Mouse (Mus musculus): ENCODE data around the gene Ajm1. TPM values are rescaled to one million over a fixed set of nuclear protein-coding genes. Genes with fewer than 3 reads are reported as not detected.

Gene Ajm1
- polyA plus RNA-seq, 1 experiment from 2014 or later: 18.9 TPM

DNA sequence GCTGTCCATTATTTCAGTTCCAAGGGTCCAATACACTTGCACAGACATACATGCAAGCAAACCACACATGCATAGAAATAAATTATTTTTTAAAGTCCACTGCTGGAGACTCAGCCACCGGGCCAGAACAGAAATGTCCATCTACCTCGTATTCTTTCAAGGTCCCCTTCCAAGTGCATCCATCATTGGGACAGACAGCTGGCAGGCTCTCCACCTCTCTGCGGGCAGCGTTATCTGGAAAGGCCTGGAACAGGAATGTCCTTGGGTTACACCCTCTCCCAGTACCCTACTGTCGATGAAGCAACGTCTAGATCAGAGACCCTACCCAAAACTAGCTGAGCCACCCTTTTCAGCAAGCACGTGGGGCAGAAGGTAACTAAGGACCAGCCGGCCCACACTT lies 45.0 kb downstream of the Ajm1 start:
- 93% methylated on average over 8 of the region's 8 CpGs for WGBS
- Histone ChIP-seq H3K27me3 (replicated peaks) (no peaks in the 10 kb centered on the region), H3K4me1 (no peaks in the 10 kb centered on the region), H3K9ac (replicated peaks) (no peak overlapping the region), H3K9me3 (replicated peaks) (no peaks in the 10 kb centered on the region), H3K36me3 (peaks cover 12% of the 10 kb centered on the region), H3K4me2 (no peak overlapping the region), H3K27ac (replicated peaks) (no peak overlapping the region), H3K4me3 (replicated peaks) (no peak overlapping the region)
- ATAC-seq (ENCODE audit: low FRiP score): no peak

DNA sequence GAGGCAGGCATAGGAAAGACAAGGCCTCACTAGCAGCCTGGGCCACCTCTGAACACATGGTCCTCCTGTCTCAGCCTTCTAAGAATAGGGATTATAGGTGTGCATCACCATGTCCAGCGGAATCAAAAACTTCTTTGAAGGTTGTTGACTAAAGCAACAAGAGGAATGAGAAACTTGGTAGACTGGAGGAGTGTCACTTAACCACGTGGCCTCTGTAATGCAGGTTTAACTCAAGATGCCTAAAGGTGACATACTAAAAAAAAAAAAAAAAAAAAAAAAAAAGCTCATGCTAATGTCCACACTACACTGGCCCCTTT lies 46.7 kb downstream of the Ajm1 start:
- H3K9me3 ChIP-seq (replicated peaks): no peaks in the 10 kb centered on the region
- no peaks in the 10 kb centered on the region for H3K27me3 ChIP-seq (replicated peaks)
- WGBS: 95% methylated on average over 2 of the region's 2 CpGs
- no peaks in the 10 kb centered on the region for H3K4me1 ChIP-seq
- H3K27ac ChIP-seq (replicated peaks): no peak overlapping the region
- no peak for ATAC-seq (ENCODE audit: low FRiP score)
- peaks cover 13% of the 10 kb centered on the region for H3K36me3 ChIP-seq
- H3K4me3 ChIP-seq (replicated peaks): no peak overlapping the region
- no peak overlapping the region for H3K9ac ChIP-seq (replicated peaks)
- no peak overlapping the region for H3K4me2 ChIP-seq

DNA sequence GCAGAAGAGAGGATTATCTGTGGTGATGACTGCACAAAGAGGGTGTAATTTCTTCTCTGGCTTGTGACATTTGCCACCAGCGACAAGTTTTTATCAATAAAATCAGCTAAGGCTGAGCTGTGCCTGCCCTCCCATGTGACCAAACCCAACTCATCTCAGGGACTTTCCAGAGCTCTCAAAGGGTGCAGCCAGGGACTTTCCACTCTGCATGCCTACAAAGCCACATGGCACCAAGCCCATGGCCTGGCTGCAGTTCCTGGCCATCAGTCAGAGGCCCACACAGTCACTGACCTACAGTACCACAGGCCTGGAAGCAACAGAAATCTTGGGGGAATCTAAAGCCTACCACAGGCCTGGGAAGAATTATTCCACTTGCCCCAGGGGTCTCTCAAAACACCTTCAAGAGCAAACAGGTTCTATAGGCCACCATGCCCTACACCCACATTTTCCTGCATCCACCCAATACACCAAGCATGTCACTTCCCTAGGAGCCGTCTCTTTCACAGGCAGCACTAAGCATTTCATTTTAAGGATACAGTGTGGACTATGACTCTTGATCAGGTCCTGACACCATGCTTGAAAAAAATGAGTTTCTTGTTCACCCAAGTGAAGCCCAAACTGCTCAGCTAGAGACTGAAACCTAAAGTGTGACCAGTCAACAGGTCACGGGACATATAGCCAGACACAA lies 47.2 kb downstream of the Ajm1 start:
- ATAC-seq (ENCODE audit: low FRiP score): no peak
- H3K36me3 ChIP-seq: peaks cover 17% of the 10 kb centered on the region
- WGBS: 93% methylated on average over 3 of the region's 3 CpGs

DNA sequence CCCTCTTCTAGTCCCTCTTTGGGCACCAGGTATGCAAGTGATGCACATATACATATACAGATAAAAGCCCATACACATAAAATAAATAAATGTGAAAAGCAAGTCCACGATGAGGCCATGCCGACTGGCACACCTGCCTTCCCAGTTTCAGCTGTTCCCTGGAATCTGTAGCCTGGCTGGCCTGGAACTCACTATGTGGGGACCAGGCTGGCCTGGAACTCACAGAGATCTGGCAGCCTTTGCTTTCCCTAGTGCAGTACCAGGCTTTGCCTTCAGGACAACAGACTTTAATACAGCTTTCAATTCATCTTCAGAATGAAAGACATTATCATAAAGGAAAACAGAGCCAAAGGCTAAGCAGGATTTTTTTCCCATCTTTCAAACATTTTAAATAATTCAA lies 47.9 kb downstream of the Ajm1 start:
- ATAC-seq (ENCODE audit: low FRiP score): no peak

More for the DNA sequence above, 47.2 kb downstream of the Ajm1 start:
- Histone ChIP-seq H3K4me3 (replicated peaks) (no peak overlapping the region), H3K9ac (replicated peaks) (no peak overlapping the region), H3K9me3 (replicated peaks) (no peaks in the 10 kb centered on the region), H3K4me1 (no peaks in the 10 kb centered on the region), H3K4me2 (no peak overlapping the region), H3K27ac (replicated peaks) (no peak overlapping the region), H3K27me3 (replicated peaks) (no peaks in the 10 kb centered on the region)

DNA sequence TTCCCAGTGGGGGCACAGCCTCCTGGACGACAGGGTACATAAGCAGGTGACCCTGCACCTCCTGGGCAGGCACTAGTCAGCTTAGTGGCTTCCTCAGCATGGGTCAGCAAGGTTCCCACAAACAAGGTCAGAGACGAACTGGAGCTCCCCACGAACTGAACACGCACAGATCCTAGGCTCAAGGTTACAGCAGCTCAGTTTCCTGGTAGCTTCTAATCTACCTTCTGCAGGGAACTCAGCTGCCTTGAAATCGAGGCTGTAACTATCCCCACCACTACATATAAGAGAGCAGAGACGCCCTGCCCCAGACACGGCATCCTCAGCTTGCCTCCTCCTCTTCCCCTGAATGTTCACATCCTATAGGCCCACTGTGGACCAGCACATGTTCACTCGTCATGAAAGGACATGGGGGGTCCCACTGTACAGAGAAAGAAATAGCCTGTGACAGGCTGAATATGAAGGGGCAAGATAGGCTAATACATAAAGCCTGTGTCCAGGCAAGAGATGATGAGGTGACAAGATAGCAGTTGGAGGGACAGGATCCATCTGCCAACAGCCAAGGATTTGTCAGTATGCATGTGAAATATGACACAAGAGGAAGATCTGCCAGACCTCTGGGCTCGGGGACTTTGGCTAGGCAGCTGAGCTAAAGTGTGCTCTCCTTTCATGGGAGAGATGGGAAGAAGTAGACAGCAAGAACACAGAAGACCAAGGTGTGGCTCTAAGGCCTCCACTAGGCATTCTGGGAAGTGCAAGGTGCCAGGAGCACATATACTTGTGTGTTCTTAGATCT lies 54.9 kb downstream of the Ajm1 start:
- no peak overlapping the region for H3K9ac ChIP-seq (replicated peaks)
- H3K4me1 ChIP-seq: no peaks in the 10 kb centered on the region
- no peak overlapping the region for H3K27ac ChIP-seq (replicated peaks)
- H3K4me3 ChIP-seq (replicated peaks): no peak overlapping the region
- H3K9me3 ChIP-seq (replicated peaks): no peaks in the 10 kb centered on the region
- peaks cover 66% of the 10 kb centered on the region for H3K36me3 ChIP-seq
- no peak overlapping the region for H3K4me2 ChIP-seq
- WGBS: 94% methylated on average over 9 of the region's 9 CpGs
- no peak for ATAC-seq (ENCODE audit: low FRiP score)
- H3K27me3 ChIP-seq (replicated peaks): no peaks in the 10 kb centered on the region

More for the DNA sequence above, 47.9 kb downstream of the Ajm1 start:
- no peaks in the 10 kb centered on the region for H3K27me3 ChIP-seq (replicated peaks)
- peaks cover 23% of the 10 kb centered on the region for H3K36me3 ChIP-seq
- no peak overlapping the region for H3K4me3 ChIP-seq (replicated peaks)
- H3K4me2 ChIP-seq: no peak overlapping the region
- no peak overlapping the region for H3K27ac ChIP-seq (replicated peaks)
- no peaks in the 10 kb centered on the region for H3K4me1 ChIP-seq
- H3K9ac ChIP-seq (replicated peaks): no peak overlapping the region
- no peaks in the 10 kb centered on the region for H3K9me3 ChIP-seq (replicated peaks)
- WGBS: 90% methylated on average over 2 of the region's 2 CpGs

Other genes with a start within 250 kb of the Ajm1 start
- gene Man1b1, start 249.4 kb downstream of the Ajm1 start, polyA plus RNA-seq (2015; fragmentation: Nextera tagmentation; extraction: Ambion mirVana): 43.5 and 46.6 TPM in 2 replicates
- 24.2 and 27.3 TPM in 2 replicates for gene Dpp7, start 225.4 kb downstream of the Ajm1 start, polyA plus RNA-seq (2015; fragmentation: Nextera tagmentation; extraction: Ambion mirVana)
- gene Uap1l1, start 216.1 kb downstream of the Ajm1 start, polyA plus RNA-seq (2015; fragmentation: Nextera tagmentation; extraction: Ambion mirVana): 8.5 and 14.0 TPM in 2 replicates
- 10.6 and 16.3 TPM in 2 replicates for gene Sapcd2, start 209.4 kb downstream of the Ajm1 start, polyA plus RNA-seq (2015; fragmentation: Nextera tagmentation; extraction: Ambion mirVana)
- 9.6 TPM in 2 replicates for gene Entpd2, start 185.9 kb downstream of the Ajm1 start, polyA plus RNA-seq (2015; fragmentation: Nextera tagmentation; extraction: Ambion mirVana)
- gene Npdc1, start 182.4 kb downstream of the Ajm1 start, polyA plus RNA-seq (2015; fragmentation: Nextera tagmentation; extraction: Ambion mirVana): 398 and 483 TPM in 2 replicates
- gene Fut7, start 158.5 kb downstream of the Ajm1 start, polyA plus RNA-seq (2015; fragmentation: Nextera tagmentation; extraction: Ambion mirVana): 0.13 and 0.38 TPM in 2 replicates
- 11.2 and 13.4 TPM in 2 replicates for gene Abca2, start 153.1 kb downstream of the Ajm1 start, polyA plus RNA-seq (2015; fragmentation: Nextera tagmentation; extraction: Ambion mirVana)
- 1.8 and 2.0 TPM in 2 replicates for gene Clic3, start 124.9 kb downstream of the Ajm1 start, polyA plus RNA-seq (2015; fragmentation: Nextera tagmentation; extraction: Ambion mirVana)
- 100 and 120 TPM in 2 replicates for gene Paxx, start 120.7 kb downstream of the Ajm1 start, polyA plus RNA-seq (2015; fragmentation: Nextera tagmentation; extraction: Ambion mirVana)
- 40.1 and 116 TPM in 2 replicates for gene Ptgds, start 111.7 kb downstream of the Ajm1 start, polyA plus RNA-seq (2015; fragmentation: Nextera tagmentation; extraction: Ambion mirVana)
- not detected in 2 replicates for gene Lcn12, start 87.8 kb downstream of the Ajm1 start, polyA plus RNA-seq (2015; fragmentation: Nextera tagmentation; extraction: Ambion mirVana)
- gene Fbxw5, start 81.0 kb downstream of the Ajm1 start, polyA plus RNA-seq (2015; fragmentation: Nextera tagmentation; extraction: Ambion mirVana): 128 and 134 TPM in 2 replicates
- 6.3 and 6.4 TPM in 2 replicates for gene C8g, start 80.0 kb downstream of the Ajm1 start, polyA plus RNA-seq (2015; fragmentation: Nextera tagmentation; extraction: Ambion mirVana)
- gene Traf2, start 34.8 kb downstream of the Ajm1 start, polyA plus RNA-seq (2015; fragmentation: Nextera tagmentation; extraction: Ambion mirVana): 15.4 and 21.1 TPM in 2 replicates
- 400 and 433 TPM in 2 replicates for gene Edf1, start 23.9 kb downstream of the Ajm1 start, polyA plus RNA-seq (2015; fragmentation: Nextera tagmentation; extraction: Ambion mirVana)
- 2.3 and 33.0 TPM in 2 replicates for gene Mamdc4, start 6.9 kb downstream of the Ajm1 start, polyA plus RNA-seq (2015; fragmentation: Nextera tagmentation; extraction: Ambion mirVana)
- gene Phpt1, start 6.5 kb downstream of the Ajm1 start, polyA plus RNA-seq (2015; fragmentation: Nextera tagmentation; extraction: Ambion mirVana): 159 and 181 TPM in 2 replicates
- gene Rabl6, start 26.8 kb upstream of the Ajm1 start, polyA plus RNA-seq (2015; fragmentation: Nextera tagmentation; extraction: Ambion mirVana): 66.8 and 69.6 TPM in 2 replicates
- 0.23 and 0.27 TPM in 2 replicates for gene Ccdc183, start 35.9 kb upstream of the Ajm1 start, polyA plus RNA-seq (2015; fragmentation: Nextera tagmentation; extraction: Ambion mirVana)
- gene Tmem141, start 40.2 kb upstream of the Ajm1 start, polyA plus RNA-seq (2015; fragmentation: Nextera tagmentation; extraction: Ambion mirVana): 53.4 and 56.6 TPM in 2 replicates
- 2.7 and 3.8 TPM in 2 replicates for gene Fcna, start 46.3 kb upstream of the Ajm1 start, polyA plus RNA-seq (2015; fragmentation: Nextera tagmentation; extraction: Ambion mirVana)
- gene Lcn8, start 71.4 kb upstream of the Ajm1 start, polyA plus RNA-seq (2015; fragmentation: Nextera tagmentation; extraction: Ambion mirVana): not detected in 2 replicates
- not detected in 2 replicates for gene Lcn5, start 76.2 kb upstream of the Ajm1 start, polyA plus RNA-seq (2015; fragmentation: Nextera tagmentation; extraction: Ambion mirVana)
- gene Lcn6, start 95.0 kb upstream of the Ajm1 start, polyA plus RNA-seq (2015; fragmentation: Nextera tagmentation; extraction: Ambion mirVana): not detected in 2 replicates
- gene Lcn10, start 101.0 kb upstream of the Ajm1 start, polyA plus RNA-seq (2015; fragmentation: Nextera tagmentation; extraction: Ambion mirVana): not detected in 2 replicates
- gene Obp2a, start 118.3 kb upstream of the Ajm1 start, polyA plus RNA-seq (2015; fragmentation: Nextera tagmentation; extraction: Ambion mirVana): not detected in 2 replicates
- 162 and 177 TPM in 2 replicates for gene Bmyc, start 125.0 kb upstream of the Ajm1 start, polyA plus RNA-seq (2015; fragmentation: Nextera tagmentation; extraction: Ambion mirVana)
- gene Obp2b, start 155.3 kb upstream of the Ajm1 start, polyA plus RNA-seq (2015; fragmentation: Nextera tagmentation; extraction: Ambion mirVana): not detected in 2 replicates
- not detected in 2 replicates for gene Lcn3, start 183.8 kb upstream of the Ajm1 start, polyA plus RNA-seq (2015; fragmentation: Nextera tagmentation; extraction: Ambion mirVana)
- gene Lcn11, start 195.3 kb upstream of the Ajm1 start, polyA plus RNA-seq (2015; fragmentation: Nextera tagmentation; extraction: Ambion mirVana): not detected in 2 replicates
- gene Gm13539, start 200.5 kb upstream of the Ajm1 start, polyA plus RNA-seq (2015; fragmentation: Nextera tagmentation; extraction: Ambion mirVana): 0.33 TPM in 1 of 2 replicates, not detected in the other
- gene Glt6d1, start 234.1 kb upstream of the Ajm1 start, polyA plus RNA-seq (2015; fragmentation: Nextera tagmentation; extraction: Ambion mirVana): not detected in 2 replicates
- gene Lcn9, start 241.4 kb upstream of the Ajm1 start, polyA plus RNA-seq (2015; fragmentation: Nextera tagmentation; extraction: Ambion mirVana): not detected in 2 replicates

All from neural tube, embryonic 15.5 days (tissue).